Comparison of ENCODE assay signal across 8 mouse cellular contexts in genomic region chr2:32779131-32779530, GRCm38 (mm10). TPM values are rescaled to one million over a fixed set of nuclear protein-coding genes. Genes with fewer than 3 reads are reported as not detected.
DNase-seq lines count a peak whose midpoint lies in the region.

No protein-coding gene starts in this region.

- H3K27me3 ChIP-seq in splenic B cell, adult 2 months (ENCODE audit: control insufficient read depth, insufficient read depth, low read length, poor library complexity, severe bottlenecking): no peaks in the 10 kb centered on the region

- H3K36me3 ChIP-seq in splenic B cell, adult 2 months (ENCODE audit: control insufficient read depth, insufficient read depth, low read length, poor library complexity, severe bottlenecking): no peaks in the 10 kb centered on the region

- peak; percentile 64 to 81 for DNase-seq in adrenal gland, adult (ENCODE audit: inconsistent age in 2 of 2, low spot score in 1 of 2)
- DNase-seq in adrenal gland, adult 8-10 months: no peak
- peak; percentile 50 for DNase-seq in 416B (ENCODE audit: low read depth)
- DNase-seq in c-Kit-positive CD71-positive TER-119-positive erythroid progenitor cells, embryonic 14.5 days (ENCODE audit: low spot score): peak; percentile 16
- DNase-seq in gastrocnemius, adult 18-20 months (ENCODE audit: low spot score): peak; percentile 76
- peak; percentile 84 to 88 for DNase-seq in kidney, postnatal 4 days
- DNase-seq in lung, postnatal 4 days: peak; percentile 80 to 83
- peak; percentile 70 for DNase-seq in splenic B cell, adult 2 months (ENCODE audit: low read depth, low spot score)

RNA-seq across cellular contexts. Expression of gene Ptrh1, which starts 3.5 kb away (rescaled TPM):
- total RNA-seq in adrenal gland, adult 8-10 months (2022): 10 to 100 TPM in 2 of 4 experiments, 1 to 10 TPM in 2; 5.4 to 17.8 (median 10.2) TPM
- 1 to 10 TPM; 1.2 to 1.6 TPM for total RNA-seq in gastrocnemius, adult 18-20 months (2021)

RNA-seq across cellular contexts. Expression of gene Ttc16, which starts 3.7 kb away (rescaled TPM):
- under 1 TPM in 3 of 4 experiments, not detected in 1; 0.28 to 0.54 (median 0.45) TPM for total RNA-seq in adrenal gland, adult 8-10 months (2022)
- total RNA-seq in gastrocnemius, adult 18-20 months (2021): under 1 TPM in 1 of 2 experiments, not detected in 1; 0.09 TPM

RNA-seq across cellular contexts. Expression of gene Cfap157, which starts 5.1 kb away (rescaled TPM):
- not detected for total RNA-seq in adrenal gland, adult 8-10 months (2022)
- not detected for total RNA-seq in gastrocnemius, adult 18-20 months (2021)

RNA-seq across cellular contexts. Expression of gene Tor2a, which starts 22.1 kb away (rescaled TPM):
- 10 to 100 TPM; 22.6 to 31.1 (median 28.5) TPM for total RNA-seq in adrenal gland, adult 8-10 months (2022)
- total RNA-seq in gastrocnemius, adult 18-20 months (2021): 1 to 10 TPM; 4.1 to 4.8 TPM

RNA-seq across cellular contexts. Expression of gene 6330409D20Rik, which starts 38.3 kb away (rescaled TPM):
- total RNA-seq in adrenal gland, adult 8-10 months (2022): not detected
- total RNA-seq in gastrocnemius, adult 18-20 months (2021): not detected
